Mouse (Mus musculus): ENCODE measurements around the gene RPS10-NUDT3. TPM values are rescaled to one million over a fixed set of nuclear protein-coding genes. Genes with fewer than 3 reads are reported as not detected.

The RPS10-NUDT3 gene
- total RNA-seq, 1 experiment = not detected

- in situ Hi-C loops (cut with MboI; ENCODE audit: low sequenced_read_pairs in 2 of 2, unreplicated experiment in 2 of 2) = no loop called here
- H3K4me3 ChIP-seq (ENCODE audit: insufficient read depth in 1 of 2, low read depth in 1 of 2, low read length in 2 of 2, poor library complexity in 1 of 2, severe bottlenecking in 1 of 2) = no peak overlapping the region
- H3K9ac ChIP-seq (ENCODE audit: insufficient read depth, low read depth, low read length, poor library complexity, severe bottlenecking) = peak overlapping the region; percentile 37; the same call in 1 of the 2 replicates
- no peak for DNase-seq (ENCODE audit: low read depth, low spot score)
- no peaks in the 10 kb centered on the region for H3K36me3 ChIP-seq (ENCODE audit: control insufficient read depth, insufficient read depth, low read length, poor library complexity, severe bottlenecking)
- no peaks in the 10 kb centered on the region for H3K9me3 ChIP-seq (ENCODE audit: control insufficient read depth, insufficient read depth, low read depth, low read length)
- H3K4me1 ChIP-seq (ENCODE audit: control insufficient read depth in 2 of 2, insufficient read depth in 2 of 2, low read length in 2 of 2, poor library complexity in 1 of 2) = peaks cover 4 to 31% of the 10 kb centered on the region in 2 experiments
- TF ChIP-seq MAFK (IDR thresholded peaks at IDR 0.05; ENCODE audit: insufficient read depth, low read depth, low read length) = no peak
- TF ChIP-seq HCFC1 (IDR thresholded peaks at IDR 0.05; ENCODE audit: borderline replicate concordance, insufficient read depth, low read length) = no peak
- no peak overlapping the region for H3K27ac ChIP-seq (ENCODE audit: insufficient read depth, low read depth, low read length, poor library complexity, severe bottlenecking)
Measured at GRCm38 (mm10) chr17:27552215-27553201, 82.5 kb downstream of the RPS10-NUDT3 start.

DNA sequence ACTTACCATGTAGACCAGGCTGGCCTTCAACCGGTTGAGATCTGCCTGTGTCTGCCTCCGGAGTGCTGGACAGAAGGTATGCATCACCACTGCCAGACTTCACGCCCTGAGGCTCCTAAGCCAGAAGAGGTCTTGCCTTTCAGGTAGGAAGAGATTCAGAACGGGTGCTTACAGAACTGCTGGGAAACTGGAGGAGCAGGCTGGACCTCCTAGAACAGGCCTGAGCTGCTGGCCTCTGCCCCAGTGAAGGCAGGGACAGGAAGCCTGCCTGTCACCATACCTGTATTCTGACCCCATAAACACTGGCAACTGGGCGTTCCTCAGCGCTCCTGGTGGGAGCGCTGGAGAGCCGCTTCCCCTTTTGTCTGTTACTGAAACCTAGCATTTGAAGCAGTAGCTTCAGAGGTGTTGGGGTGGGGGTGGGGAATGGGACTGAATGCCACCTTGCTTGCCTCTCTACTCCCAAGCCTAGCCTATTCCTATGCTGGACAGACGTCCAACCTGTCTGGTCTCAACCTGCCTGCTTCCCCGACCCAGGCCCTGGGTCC is 83.6 kb downstream of the RPS10-NUDT3 start:
- Histone ChIP-seq H3K36me3 (ENCODE audit: control insufficient read depth, insufficient read depth, low read length, poor library complexity, severe bottlenecking) (no peaks in the 10 kb centered on the region), H3K4me3 (ENCODE audit: insufficient read depth in 1 of 2, low read depth in 1 of 2, low read length in 2 of 2, poor library complexity in 1 of 2, severe bottlenecking in 1 of 2) (no peak overlapping the region), H3K27ac (ENCODE audit: insufficient read depth, low read depth, low read length, poor library complexity, severe bottlenecking) (0 out of 2 replicates have a peak overlapping the region, but pooled peaks have one; percentile 26), H3K9me3 (ENCODE audit: control insufficient read depth, insufficient read depth, low read depth, low read length) (no peaks in the 10 kb centered on the region), H3K9ac (ENCODE audit: insufficient read depth, low read depth, low read length, poor library complexity, severe bottlenecking) (peak overlapping the region; percentile 37; the same call in 1 of the 2 replicates), H3K4me1 (ENCODE audit: control insufficient read depth in 2 of 2, insufficient read depth in 2 of 2, low read length in 2 of 2, poor library complexity in 1 of 2) (peaks cover 4 to 36% of the 10 kb centered on the region in 2 experiments)
- in situ Hi-C loops (cut with MboI; ENCODE audit: low sequenced_read_pairs in 2 of 2, unreplicated experiment in 2 of 2) = no loop called here
- no peak for DNase-seq (ENCODE audit: low read depth, low spot score)
- TF ChIP-seq ZC3H11A (IDR thresholded peaks at IDR 0.05; ENCODE audit: borderline replicate concordance, low read depth, low read length) (no peak), CHD2 (IDR thresholded peaks at IDR 0.05; ENCODE audit: low read depth, low read length) (no peak), ZNF384 (IDR thresholded peaks at IDR 0.05; ENCODE audit: low read depth, low read length) (no peak), MAFK (IDR thresholded peaks at IDR 0.05; ENCODE audit: insufficient read depth, low read depth, low read length) (no peak), HCFC1 (IDR thresholded peaks at IDR 0.05; ENCODE audit: borderline replicate concordance, insufficient read depth, low read length) (no peak)

DNA sequence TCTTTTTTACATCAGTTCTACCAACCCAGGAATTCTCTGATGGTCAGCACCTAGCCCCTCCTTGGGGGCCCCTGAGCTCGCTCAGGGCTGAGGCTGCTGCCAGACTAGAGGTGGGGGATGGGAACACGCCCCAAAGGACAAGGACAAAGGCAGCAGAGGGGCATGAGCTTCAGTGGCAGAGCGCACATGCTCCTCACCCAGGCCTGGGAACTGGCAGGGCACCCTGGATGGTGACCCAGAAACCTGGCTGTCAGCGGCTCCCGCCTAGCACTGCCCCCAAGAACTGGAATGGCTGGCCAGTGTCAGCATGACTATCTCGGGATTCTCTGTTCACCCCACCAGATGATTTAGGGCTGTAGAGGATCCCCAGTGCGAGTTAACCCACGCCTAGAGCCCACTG is 85.8 kb downstream of the RPS10-NUDT3 start:
- Histone ChIP-seq H3K9ac (ENCODE audit: insufficient read depth, low read depth, low read length, poor library complexity, severe bottlenecking) (no peak overlapping the region), H3K4me1 (ENCODE audit: control insufficient read depth in 2 of 2, insufficient read depth in 2 of 2, low read length in 2 of 2, poor library complexity in 1 of 2) (peaks cover 2 to 43% of the 10 kb centered on the region in 2 experiments), H3K36me3 (ENCODE audit: control insufficient read depth, insufficient read depth, low read length, poor library complexity, severe bottlenecking) (no peaks in the 10 kb centered on the region), H3K27ac (ENCODE audit: insufficient read depth, low read depth, low read length, poor library complexity, severe bottlenecking) (no peak overlapping the region), H3K9me3 (ENCODE audit: control insufficient read depth, insufficient read depth, low read depth, low read length) (no peaks in the 10 kb centered on the region), H3K4me3 (ENCODE audit: insufficient read depth in 1 of 2, low read depth in 1 of 2, low read length in 2 of 2, poor library complexity in 1 of 2, severe bottlenecking in 1 of 2) (no peak overlapping the region)
- DNase-seq (ENCODE audit: low read depth, low spot score) = no peak
- TF ChIP-seq CHD2 (IDR thresholded peaks at IDR 0.05; ENCODE audit: low read depth, low read length) (no peak), ZC3H11A (IDR thresholded peaks at IDR 0.05; ENCODE audit: borderline replicate concordance, low read depth, low read length) (no peak), MAFK (IDR thresholded peaks at IDR 0.05; ENCODE audit: insufficient read depth, low read depth, low read length) (no peak), ZNF384 (IDR thresholded peaks at IDR 0.05; ENCODE audit: low read depth, low read length) (no peak), HCFC1 (IDR thresholded peaks at IDR 0.05; ENCODE audit: borderline replicate concordance, insufficient read depth, low read length) (no peak)
- in situ Hi-C loops (cut with MboI; ENCODE audit: low sequenced_read_pairs in 2 of 2, unreplicated experiment in 2 of 2) = no loop called here

DNA sequence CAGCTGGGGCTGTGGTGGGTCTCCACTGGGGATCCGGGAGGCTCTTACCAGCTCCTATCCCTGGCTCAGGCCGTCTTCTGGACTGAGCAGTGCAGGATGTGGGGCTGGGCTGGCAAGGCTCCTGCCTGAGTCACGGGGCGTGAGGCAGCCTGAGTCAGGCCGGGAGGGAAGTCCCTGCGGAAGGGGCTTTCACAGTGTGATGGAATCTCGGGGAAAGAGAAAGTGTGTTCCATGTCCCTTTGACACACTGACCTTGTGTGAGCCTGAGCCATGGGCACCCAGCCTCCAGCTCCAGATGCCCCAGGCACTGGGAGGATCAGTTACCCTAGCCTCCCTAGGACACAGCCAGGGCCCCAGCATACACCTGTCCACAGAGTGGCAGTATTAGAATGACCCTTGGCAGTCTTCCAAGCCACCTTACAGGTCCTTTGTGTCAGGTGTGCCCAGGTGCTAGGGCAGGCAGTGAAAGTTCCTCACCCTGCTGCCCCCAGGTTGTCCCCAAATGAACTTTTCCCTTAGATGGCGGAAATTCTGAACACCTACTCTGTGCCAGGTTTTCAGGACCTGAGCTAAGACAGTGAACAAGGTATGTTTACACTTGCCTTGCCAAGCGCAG is 87.7 kb downstream of the RPS10-NUDT3 start:
- DNase-seq (ENCODE audit: low read depth, low spot score) = no peak
- TF ChIP-seq ZNF384 (IDR thresholded peaks at IDR 0.05; ENCODE audit: low read depth, low read length) = no peak
- in situ Hi-C loops (cut with MboI; ENCODE audit: low sequenced_read_pairs in 2 of 2, unreplicated experiment in 2 of 2) = no loop called here
- H3K9ac ChIP-seq (ENCODE audit: insufficient read depth, low read depth, low read length, poor library complexity, severe bottlenecking) = no peak overlapping the region
- H3K4me1 ChIP-seq (ENCODE audit: control insufficient read depth in 2 of 2, insufficient read depth in 2 of 2, low read length in 2 of 2, poor library complexity in 1 of 2) = peaks cover 2 to 31% of the 10 kb centered on the region in 2 experiments; a peak in 3 of 4 replicates
- no peak overlapping the region for H3K4me3 ChIP-seq (ENCODE audit: insufficient read depth in 1 of 2, low read depth in 1 of 2, low read length in 2 of 2, poor library complexity in 1 of 2, severe bottlenecking in 1 of 2)
- no peak overlapping the region for H3K27ac ChIP-seq (ENCODE audit: insufficient read depth, low read depth, low read length, poor library complexity, severe bottlenecking)
- no peaks in the 10 kb centered on the region for H3K36me3 ChIP-seq (ENCODE audit: control insufficient read depth, insufficient read depth, low read length, poor library complexity, severe bottlenecking)
- H3K9me3 ChIP-seq (ENCODE audit: control insufficient read depth, insufficient read depth, low read depth, low read length) = no peaks in the 10 kb centered on the region
